Mouse (Mus musculus) heart, postnatal 0 days (tissue): ENCODE measurements around the gene Dmrt2. TPM values are rescaled to one million over a fixed set of nuclear protein-coding genes. Genes with fewer than 3 reads are reported as not detected.

Source experiments
- ATAC-seq: fragments of 200-750 bp; cut with Nextera tagmentation; 2 replicates; pipeline ENCODE4 v1.8.0; 2017; ENCODE audit warnings: low read depth, moderate number of reproducible peaks, moderate library complexity; ENCODE audit not compliant: insufficient read depth
- DNase-seq: peaks from one replicate; pipeline ENCODE4 v3.0.0-alpha.2; 2016; ENCODE audit warnings: low spot score
- H3K27ac ChIP-seq: fragments of 300-500 bp; sonication (generic); 2 replicates; pipeline ENCODE4 v1.5.1; 2014; ENCODE audit warnings: low read depth, mild to moderate bottlenecking
- H3K27me3 ChIP-seq: fragments of 300-500 bp; sonication (generic); 2 replicates; pipeline ENCODE4 v1.6.1; 2014; ENCODE audit warnings: low read length, mixed read lengths; ENCODE audit not compliant: control insufficient read depth, insufficient read depth
- H3K36me3 ChIP-seq: fragments of 300-500 bp; sonication (generic); replicated peaks from 2 replicates; pipeline ENCODE4 v1.6.1; 2014; ENCODE audit warnings: low read length, mixed read lengths; ENCODE audit not compliant: control insufficient read depth, insufficient read depth
- H3K4me1 ChIP-seq: fragments of 300-500 bp; sonication (generic); 2 replicates; pipeline ENCODE4 v1.6.1; 2014; ENCODE audit warnings: antibody characterized with exemption; ENCODE audit not compliant: control insufficient read depth, insufficient read depth
- H3K4me2 ChIP-seq: fragments of 300-500 bp; sonication (generic); 2 replicates; pipeline ENCODE4 v1.6.1; 2014; ENCODE audit warnings: low read depth, mild to moderate bottlenecking, low read length, moderate library complexity
- H3K4me3 ChIP-seq: fragments of 300-500 bp; sonication (generic); 2 replicates; pipeline ENCODE4 v1.5.1; 2014; ENCODE audit warnings: low read depth, low read length
- H3K9ac ChIP-seq: fragments of 300-500 bp; sonication (generic); replicated peaks from 2 replicates; pipeline ENCODE4 v1.6.1; 2014; ENCODE audit warnings: low read depth, low read length, mixed read lengths
- H3K9me3 ChIP-seq: fragments of 300-500 bp; sonication (generic); replicated peaks from 2 replicates; pipeline ENCODE4 v1.6.1; 2016; ENCODE audit warnings: low read length; ENCODE audit not compliant: control insufficient read depth
- CTCF ChIP-seq: IDR thresholded peaks from 2 replicates; pipeline ENCODE4 v1.5.1; 2016; ENCODE audit warnings: antibody characterized with exemption, control low read depth, low read depth
- EP300 ChIP-seq: IDR thresholded peaks from 2 replicates; pipeline ENCODE4 v1.6.1; 2016; ENCODE audit warnings: antibody characterized with exemption, low read depth
- WGBS: fragments of 180-500 bp; shearing (Covaris S2); extraction: QIAGEN DNeasy Blood & Tissue Kit; methylation state at CpG from one replicate; pipeline ENCODE4 v1.1.7; 2014; 5-methylcytosine and 5-hydroxymethylcytosine counted together
- polyA plus RNA-seq: library from polyadenylated mRNA; unstranded; fragments of >200 nt; fragmentation: Nextera tagmentation; extraction: Ambion mirVana; gene quantifications from 2 replicates; pipeline ENCODE4 v1.2.1, GENCODE M21; 2015
- total RNA-seq: library from RNA; depleted of rRNA; stranded (reverse); fragments of >200 nt; gene quantifications from 2 replicates; pipeline ENCODE4 v1.2.3, GENCODE M21; 2014; ENCODE audit warnings: low replicate concordance

The Dmrt2 gene
- total and polyA plus RNA-seq, 2 experiments from 2014 or later, result not detected

DNA sequence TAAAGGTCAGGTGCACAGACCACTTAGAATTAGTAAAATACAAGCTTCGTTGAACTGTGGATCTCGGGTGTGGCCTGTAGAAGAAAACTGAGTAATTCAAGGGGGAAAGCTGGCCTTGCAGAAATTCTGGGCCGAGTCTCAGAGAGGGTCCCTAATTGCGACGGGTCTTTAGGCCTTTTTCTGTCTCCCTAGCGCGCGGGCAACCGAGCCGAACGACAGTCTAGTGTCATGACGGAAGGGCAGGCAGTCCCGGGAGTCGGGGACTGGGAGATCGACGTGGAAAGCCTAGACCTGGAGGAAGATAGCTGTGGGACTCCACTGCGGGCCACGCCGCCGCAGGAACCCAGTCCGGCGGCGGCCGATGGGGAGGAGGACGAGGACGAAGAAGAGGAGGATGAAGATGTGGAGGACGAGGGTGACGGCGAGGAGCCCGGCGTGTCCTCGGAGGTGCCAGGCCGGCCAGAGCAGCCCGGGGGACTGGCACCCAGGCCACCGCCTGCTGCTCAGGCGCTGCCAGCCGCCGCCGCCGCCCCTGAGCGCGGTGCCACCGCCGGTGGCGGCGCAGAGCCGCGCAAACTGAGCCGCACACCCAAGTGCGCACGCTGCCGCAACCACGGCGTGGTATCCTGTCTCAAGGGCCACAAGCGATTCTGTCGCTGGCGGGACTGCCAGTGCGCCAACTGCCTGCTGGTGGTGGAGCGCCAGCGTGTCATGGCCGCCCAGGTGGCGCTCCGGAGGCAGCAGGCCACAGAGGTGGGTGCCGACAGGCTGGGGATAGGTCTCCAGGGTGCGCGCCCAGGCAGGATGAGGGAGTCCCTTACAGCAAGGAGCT is 1.2 kb downstream of the Dmrt2 start:
- H3K27me3 ChIP-seq, result peaks cover 98% of the 10 kb centered on the region
- H3K27ac ChIP-seq, result no peak overlapping the region
- DNase-seq, result no peak
- H3K4me1 ChIP-seq, result peaks cover 7% of the 10 kb centered on the region; the same call in 1 of the 2 replicates
- TF ChIP-seq CTCF (peak; percentile 27; the same call in 1 of the 2 replicates), EP300 (no peak)
- peak overlapping the region; percentile 37 for H3K4me3 ChIP-seq
- no peak for ATAC-seq
- WGBS, result 2% methylated on average over 59 of the region's 66 CpGs
- no peaks in the 10 kb centered on the region for H3K9me3 ChIP-seq
- H3K36me3 ChIP-seq, result no peaks in the 10 kb centered on the region
- H3K4me2 ChIP-seq, result peak overlapping the region; percentile 60
- H3K9ac ChIP-seq, result no peak overlapping the region

DNA sequence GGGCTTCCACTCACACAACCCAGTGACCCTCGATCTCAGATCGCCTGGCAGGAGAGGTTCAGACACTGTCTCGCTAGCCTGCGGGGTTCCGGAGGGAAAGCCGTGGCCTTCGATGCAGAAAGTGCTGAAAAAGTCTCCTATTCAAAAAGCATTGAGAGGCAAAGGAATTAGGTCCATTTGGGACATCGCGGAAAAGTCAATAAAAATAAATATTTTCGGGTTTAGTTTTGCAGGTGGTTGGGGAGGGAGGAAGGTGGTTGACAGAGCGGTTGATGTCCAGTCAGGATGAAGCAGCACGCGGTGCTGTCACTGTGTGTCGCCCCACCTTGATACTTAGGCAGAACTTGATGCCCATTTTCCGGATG is 1.8 kb downstream of the Dmrt2 start:
- no peak for DNase-seq
- H3K36me3 ChIP-seq, result no peaks in the 10 kb centered on the region
- no peak for ATAC-seq
- no peak overlapping the region for H3K9ac ChIP-seq
- peak overlapping the region; percentile 60 for H3K4me2 ChIP-seq
- no peak for TF ChIP-seq CTCF
- TF ChIP-seq EP300, result no peak
- no peak overlapping the region for H3K27ac ChIP-seq
- peaks cover 98% of the 10 kb centered on the region for H3K27me3 ChIP-seq
- H3K9me3 ChIP-seq, result no peaks in the 10 kb centered on the region
- H3K4me1 ChIP-seq, result peaks cover 7% of the 10 kb centered on the region; the same call in 1 of the 2 replicates
- H3K4me3 ChIP-seq, result peak overlapping the region; percentile 37
- 2% methylated on average over 15 of the region's 15 CpGs for WGBS

DNA sequence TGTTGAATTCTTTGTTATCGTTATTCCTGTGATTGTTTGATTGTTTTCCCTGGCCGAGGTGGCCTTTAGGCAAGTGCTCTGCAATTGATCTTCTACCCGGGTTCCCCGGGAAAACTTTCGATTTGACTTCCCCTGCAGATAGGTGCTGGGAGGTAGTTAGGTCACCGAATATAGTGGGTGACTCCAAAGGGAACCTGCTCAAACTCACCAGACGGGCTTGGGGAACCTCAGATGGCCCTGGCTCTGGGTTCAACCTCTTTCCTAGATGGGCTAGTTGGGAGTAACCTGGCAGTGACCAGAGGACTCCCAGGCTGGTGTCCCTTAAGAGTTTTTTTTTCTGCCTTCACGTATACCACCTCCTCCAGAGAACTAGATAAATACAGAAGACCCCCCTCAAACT is 2.5 kb downstream of the Dmrt2 start:
- WGBS, result 3% methylated on average over 8 of the region's 8 CpGs
- Histone ChIP-seq H3K27ac (no peak overlapping the region), H3K9me3 (no peaks in the 10 kb centered on the region), H3K9ac (no peak overlapping the region), H3K27me3 (peaks cover 91% of the 10 kb centered on the region), H3K36me3 (no peaks in the 10 kb centered on the region), H3K4me3 (no peak overlapping the region), H3K4me1 (peaks cover 7% of the 10 kb centered on the region; the same call in 1 of the 2 replicates), H3K4me2 (no peak overlapping the region)
- ATAC-seq, result no peak
- TF ChIP-seq CTCF, result no peak
- TF ChIP-seq EP300, result no peak
- DNase-seq, result no peak

DNA sequence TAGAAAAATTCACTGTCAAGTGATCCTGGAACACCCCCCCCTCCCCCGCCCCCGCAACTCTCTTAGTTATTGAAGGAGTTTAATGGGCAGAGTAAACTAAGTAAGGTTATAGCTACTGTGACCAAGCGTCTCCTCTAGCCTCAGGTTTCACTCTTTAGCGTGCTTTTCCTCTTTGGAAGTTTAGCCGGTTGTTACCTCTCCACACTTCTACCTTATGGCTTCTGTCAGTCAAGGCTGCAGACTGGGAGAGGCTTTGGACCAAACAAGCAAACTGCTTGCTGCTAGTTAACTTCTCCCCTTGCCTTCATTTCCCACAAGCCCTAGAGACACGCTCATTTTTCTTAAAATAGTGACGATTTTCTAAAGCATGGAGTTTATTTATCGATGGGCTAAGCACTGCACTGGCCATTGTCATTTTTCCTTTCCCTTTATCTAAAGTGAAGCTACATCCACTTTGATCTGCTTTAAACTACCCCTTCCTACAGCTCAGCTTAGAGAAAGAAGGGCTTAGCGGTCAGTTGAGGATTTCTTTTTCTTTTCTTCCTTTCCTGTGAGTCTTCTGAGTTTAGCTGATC is 3.7 kb downstream of the Dmrt2 start:
- Histone ChIP-seq H3K4me2 (no peak overlapping the region), H3K27ac (no peak overlapping the region), H3K4me3 (no peak overlapping the region), H3K9me3 (no peaks in the 10 kb centered on the region), H3K36me3 (no peaks in the 10 kb centered on the region), H3K27me3 (peaks cover 82% of the 10 kb centered on the region), H3K9ac (no peak overlapping the region), H3K4me1 (peaks cover 7% of the 10 kb centered on the region; the same call in 1 of the 2 replicates)
- 21% methylated on average over 9 of the region's 9 CpGs for WGBS
- ATAC-seq (no peak), DNase-seq (no peak)
- no peak for TF ChIP-seq CTCF
- no peak for TF ChIP-seq EP300

DNA sequence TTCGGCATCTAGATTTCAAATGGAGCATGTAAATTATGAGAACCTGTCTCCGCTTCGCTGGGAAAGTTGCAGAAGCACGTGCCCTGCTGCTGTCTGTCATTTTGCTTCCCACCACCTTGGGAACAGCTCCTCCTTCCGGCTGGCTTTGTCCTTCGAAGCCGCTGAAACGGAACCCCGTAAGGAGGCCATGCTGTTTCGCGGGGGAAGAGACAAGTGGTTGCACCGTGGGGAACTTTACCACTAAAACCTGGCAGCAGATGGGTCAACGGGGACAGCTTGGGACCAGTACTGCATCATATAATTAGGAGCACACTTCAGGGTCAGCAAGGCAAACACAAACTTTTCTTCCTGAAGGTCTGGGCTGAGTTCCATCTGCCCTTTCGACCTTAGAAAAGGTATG is 26.6 kb downstream of the Dmrt2 start:
- H3K27ac ChIP-seq, result no peak overlapping the region
- no peak for ATAC-seq
- H3K4me3 ChIP-seq, result no peak overlapping the region
- WGBS, result 72% methylated on average over 14 of the region's 14 CpGs
- H3K27me3 ChIP-seq, result no peaks in the 10 kb centered on the region
- TF ChIP-seq CTCF, result no peak
- TF ChIP-seq EP300, result no peak
- no peak overlapping the region for H3K4me2 ChIP-seq
- no peak overlapping the region for H3K9ac ChIP-seq
- H3K4me1 ChIP-seq, result no peaks in the 10 kb centered on the region
- H3K9me3 ChIP-seq, result no peaks in the 10 kb centered on the region
- no peaks in the 10 kb centered on the region for H3K36me3 ChIP-seq
- DNase-seq, result no peak
